Mouse (Mus musculus) common myeloid progenitor, adult 5-6 weeks (primary cell): ENCODE results near the gene Des. TPM values are rescaled to one million over a fixed set of nuclear protein-coding genes. Genes with fewer than 3 reads are reported as not detected.

Experiments
- ATAC-seq: replicated peaks from 2 replicates; pipeline ENCODE4 v1.8.0; 2016; ENCODE audit warnings: low read depth, mild to moderate bottlenecking, moderate TSS enrichment, inconsistent platforms; ENCODE audit not compliant: poor library complexity, severe bottlenecking
- total RNA-seq: library from RNA; stranded (forward); fragments of 200-1000, 187-1606 nt; gene quantifications from 2 replicates; pipeline ENCODE4 v1.2.3, GENCODE M21; 2017

Gene Des
- total RNA-seq: not detected in 2 replicates

DNA sequence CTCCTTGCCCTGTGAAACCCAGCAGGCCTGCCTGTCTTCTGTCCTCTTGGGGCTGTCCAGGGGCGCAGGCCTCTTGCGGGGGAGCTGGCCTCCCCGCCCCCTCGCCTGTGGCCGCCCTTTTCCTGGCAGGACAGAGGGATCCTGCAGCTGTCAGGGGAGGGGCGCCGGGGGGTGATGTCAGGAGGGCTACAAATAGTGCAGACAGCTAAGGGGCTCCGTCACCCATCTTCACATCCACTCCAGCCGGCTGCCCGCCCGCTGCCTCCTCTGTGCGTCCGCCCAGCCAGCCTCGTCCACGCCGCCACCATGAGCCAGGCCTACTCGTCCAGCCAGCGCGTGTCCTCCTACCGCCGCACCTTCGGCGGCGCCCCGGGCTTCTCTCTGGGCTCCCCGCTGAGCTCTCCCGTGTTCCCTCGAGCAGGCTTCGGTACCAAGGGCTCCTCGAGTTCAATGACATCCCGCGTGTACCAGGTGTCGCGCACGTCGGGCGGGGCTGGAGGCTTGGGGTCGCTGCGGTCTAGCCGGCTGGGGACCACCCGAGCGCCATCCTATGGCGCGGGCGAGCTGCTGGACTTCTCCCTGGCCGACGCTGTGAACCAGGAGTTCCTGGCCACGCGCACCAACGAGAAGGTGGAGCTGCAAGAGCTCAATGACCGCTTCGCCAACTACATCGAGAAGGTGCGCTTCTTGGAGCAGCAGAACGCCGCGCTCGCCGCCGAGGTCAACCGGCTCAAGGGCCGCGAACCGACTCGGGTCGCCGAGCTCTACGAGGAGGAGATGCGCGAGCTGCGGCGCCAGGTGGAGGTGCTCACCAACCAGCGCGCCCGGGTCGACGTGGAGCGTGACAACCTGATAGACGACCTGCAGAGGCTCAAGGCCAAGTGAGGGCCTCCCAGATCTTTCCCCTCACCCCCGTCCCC is at the start of gene Des:
Gene Des, plus strand, starts transcription at position 218 of the 920 bp plus-strand sequence.
- ATAC-seq: 0 out of 2 replicates have a peak, but pooled peaks have one; percentile 13

- no peak for ATAC-seq
Observed at GRCm38 (mm10) chr1:75311694-75312093, 48.4 kb upstream of the Des start.

DNA sequence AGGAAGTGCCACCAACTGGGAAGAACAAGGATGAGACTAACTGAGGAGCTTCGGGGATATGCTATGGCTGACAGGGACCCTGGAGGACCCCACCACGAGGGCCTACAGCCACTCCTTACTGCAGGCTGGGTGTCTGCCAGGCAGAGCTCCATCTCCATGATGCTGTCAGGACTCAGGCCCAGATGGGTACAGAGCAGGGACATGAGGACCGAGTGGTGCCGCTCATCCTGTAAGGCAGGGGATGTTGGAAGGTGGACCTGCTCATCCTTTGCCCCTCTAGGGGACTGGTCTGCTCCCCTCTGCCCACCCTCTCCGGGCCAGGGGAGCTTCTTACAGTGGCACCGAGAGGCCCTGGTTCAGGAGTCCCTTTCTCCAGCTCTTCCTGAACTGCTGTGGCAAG is 45.1 kb upstream of the Des start:
- ATAC-seq: no peak

DNA sequence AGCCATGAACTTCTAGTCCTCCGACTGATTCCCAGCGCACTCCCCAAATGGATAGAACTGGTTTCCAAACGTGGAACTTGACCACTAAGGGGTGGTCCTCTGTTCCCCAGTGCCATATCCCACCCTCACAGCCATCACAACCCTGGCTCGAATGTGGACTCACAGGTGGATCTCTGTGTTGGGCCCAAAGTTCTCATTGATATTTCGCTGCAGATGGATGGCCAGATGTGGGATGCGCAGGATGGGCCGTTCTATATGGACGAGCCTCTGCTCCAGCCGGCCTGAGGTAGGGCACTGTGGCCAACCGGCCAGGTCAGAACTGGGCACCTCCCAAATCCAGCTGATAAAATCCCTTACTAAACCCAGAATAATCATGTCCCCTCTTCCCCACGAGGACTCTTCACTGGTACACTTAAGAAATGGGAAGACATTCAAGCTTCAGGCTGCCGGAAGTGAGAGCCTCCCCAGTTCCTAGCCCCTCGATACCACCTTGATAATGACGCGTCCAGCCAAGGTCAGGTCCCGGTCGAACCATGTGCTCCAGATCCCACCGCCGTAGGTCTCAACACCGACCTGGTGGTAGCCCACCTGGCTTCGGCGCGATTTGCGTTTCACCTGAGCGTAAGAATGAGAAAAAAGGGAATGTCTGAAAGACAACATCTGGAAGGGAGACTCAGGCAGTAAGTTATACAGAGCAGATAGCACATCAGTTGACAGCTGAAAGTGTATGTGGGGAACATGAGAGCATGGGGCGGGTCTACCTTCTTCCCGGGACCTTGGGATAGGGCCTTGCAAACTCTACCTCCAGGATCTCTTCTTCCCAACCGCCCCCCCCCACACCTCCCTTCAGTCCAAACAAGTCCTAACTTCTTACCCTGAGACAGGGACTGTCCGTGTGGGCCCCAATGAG is 44.4 kb upstream of the Des start:
- no peak for ATAC-seq

DNA sequence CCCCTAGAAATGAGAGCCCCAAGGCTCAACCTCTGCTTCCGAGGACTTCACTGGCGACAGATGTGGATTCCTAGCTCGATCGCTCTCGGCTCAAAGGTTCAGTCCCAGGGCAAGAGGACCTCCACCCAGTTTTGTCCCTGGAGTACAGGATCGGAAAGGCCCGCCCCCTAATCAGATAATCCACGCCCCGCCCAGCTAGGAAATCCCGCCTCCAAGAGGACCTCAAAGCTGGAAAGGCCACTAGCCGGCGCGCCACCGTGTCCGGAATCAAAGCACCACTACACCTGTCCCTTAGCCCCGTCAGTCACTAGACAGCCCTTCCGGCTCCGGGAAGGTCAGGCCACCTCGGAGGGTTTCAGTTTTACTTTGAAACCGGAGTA is 43.3 kb upstream of the Des start:
- peak; percentile 27 for ATAC-seq

DNA sequence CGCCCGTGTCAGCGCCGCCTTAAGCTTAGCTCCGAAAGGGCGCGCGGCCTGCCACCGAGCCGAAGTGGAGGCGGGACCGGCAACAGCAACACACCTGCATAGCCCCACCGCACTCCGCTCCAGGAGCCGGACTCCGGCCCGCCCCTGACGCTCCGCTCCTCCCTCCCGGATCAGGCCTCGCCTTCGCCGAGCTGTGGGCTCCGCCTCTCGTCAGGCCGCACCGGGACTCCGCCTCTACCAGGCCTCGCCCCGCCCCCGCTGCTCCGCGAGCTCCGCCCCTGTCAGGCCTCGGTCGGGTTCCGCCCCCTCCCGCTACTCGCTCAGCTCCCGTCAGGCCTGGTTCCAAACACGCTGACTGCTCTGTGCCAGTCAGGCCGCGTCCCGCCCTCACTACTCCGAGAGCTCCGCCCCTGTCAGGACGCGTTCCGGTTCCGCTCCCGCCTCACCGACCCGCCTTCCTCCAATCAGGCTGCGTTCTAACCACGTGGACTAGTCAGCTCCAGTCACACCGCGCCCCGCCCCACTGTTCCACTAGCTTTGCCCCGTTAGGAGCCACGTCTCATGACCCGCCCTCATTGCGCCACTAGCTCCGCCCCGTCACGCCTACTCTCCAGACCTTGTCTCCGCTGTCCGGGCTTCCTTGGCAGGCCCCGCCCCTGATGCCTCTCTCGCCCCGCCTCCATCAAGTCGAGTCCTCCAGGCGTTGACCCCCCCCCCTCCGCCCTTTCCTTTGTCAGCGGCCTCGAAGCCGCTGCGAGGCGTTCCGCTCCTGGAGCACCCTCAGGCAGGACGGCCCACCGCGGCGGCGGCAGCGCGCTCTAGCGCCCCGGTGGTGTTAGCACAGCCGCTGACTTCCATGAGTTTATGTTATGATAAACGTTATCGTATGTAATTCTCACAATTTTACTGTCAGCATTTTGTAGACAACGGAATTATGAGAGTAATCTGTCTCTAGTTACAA is 42.6 kb upstream of the Des start, which contains the start of gene Dnpep:
Gene Dnpep, minus strand, starts transcription at position 750 of the 961 bp plus-strand sequence.
- ATAC-seq: peak; percentile 88

DNA sequence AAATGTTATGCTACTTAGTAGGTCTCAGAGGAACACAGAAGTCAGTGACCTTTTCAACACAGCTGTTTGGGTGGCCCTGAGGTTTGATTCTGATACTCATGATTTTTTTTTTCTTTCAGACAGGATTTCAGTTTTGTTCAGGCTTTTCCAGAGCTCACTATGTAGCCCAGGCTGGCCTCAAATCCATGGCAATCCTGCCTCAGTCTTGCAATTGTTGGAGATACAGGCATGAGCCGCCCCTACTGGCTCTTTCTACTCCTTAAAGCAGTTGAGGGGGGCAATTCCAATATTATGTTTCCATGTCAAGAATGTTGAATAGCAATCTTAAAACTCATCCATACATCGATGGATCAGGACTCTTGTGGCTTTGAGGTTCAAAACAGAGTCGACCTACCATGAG is 41.8 kb upstream of the Des start:
- no peak for ATAC-seq

DNA sequence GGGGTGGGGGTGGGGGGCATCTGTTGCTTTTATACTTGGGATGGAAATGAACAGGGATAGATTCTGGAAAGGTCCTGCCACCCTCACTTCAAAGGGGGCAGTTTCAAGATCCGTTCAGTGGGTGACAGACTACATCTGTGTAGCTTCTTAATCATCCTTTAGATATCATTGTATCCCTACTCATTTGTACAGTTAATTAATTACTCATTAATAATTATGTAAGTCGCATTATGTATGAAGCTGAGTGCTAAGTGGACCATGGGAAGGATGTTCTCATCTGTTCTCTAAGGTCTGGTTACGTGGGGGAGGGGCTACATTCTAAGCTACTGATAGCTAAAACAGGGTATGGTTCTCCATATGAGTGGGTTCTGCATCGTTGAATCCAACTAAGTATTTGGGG is 41.4 kb upstream of the Des start:
- ATAC-seq: no peak

GRCm38 (mm10) chr1:75319166-75319565 is 41.0 kb upstream of the Des start:
- no peak for ATAC-seq

GRCm38 (mm10) chr1:75327461-75327860 is 32.7 kb upstream of the Des start:
- no peak for ATAC-seq

- ATAC-seq: no peak
Observed at GRCm38 (mm10) chr1:75331271-75331670, 28.9 kb upstream of the Des start.

GRCm38 (mm10) chr1:75336461-75336860 is 23.7 kb upstream of the Des start:
- ATAC-seq: no peak

GRCm38 (mm10) chr1:75337097-75337496 is 23.0 kb upstream of the Des start:
- no peak for ATAC-seq

- ATAC-seq: no peak
Observed at GRCm38 (mm10) chr1:75338091-75338694, 21.9 kb upstream of the Des start.

GRCm38 (mm10) chr1:75339337-75339736 is 20.8 kb upstream of the Des start:
- no peak for ATAC-seq

DNA sequence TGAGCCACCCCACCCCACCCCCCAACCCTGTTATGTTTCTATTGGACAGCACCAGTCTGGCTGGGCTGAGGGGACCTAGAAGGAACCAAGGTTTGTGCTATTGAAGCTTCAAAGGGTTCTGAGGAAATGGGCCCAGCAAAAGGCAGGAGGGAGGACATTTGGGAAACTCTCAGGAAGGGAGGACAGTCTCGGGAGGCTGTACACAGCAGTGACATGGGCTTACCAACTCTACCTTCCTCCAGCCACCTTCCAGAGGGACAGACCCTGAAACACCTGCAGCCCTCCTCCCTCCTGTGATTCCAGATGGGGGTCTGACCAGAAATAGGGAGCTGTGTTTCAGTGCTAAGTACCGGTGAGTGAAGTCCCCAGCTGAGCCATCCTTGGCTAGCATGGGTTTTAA is 19.6 kb upstream of the Des start:
- ATAC-seq: no peak

DNA sequence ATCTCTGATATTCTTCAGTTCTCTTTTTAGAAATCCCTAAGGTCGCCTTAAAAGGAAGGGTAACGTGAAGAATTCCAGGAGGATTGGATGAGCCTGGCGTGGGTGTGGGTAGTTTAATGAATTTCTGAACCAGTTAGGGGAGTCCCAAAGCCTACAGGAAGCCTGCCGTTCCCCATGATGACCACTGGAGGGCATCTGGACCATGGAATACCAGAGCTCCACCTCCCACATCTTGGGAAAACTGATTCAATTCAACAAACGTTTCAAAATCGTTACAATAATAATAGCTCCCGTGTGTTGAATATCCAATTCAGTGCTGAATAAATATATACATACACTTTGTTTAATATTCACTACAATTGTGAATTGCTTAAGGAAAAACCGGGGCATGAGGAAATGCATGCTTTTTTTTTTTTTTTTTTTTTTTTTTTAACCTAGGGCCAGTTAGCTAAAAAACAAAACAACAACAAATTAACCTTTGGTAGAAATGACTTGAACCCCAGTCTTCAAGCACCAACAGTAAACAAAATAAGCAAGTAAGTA is 17.2 kb upstream of the Des start:
- ATAC-seq: peak; percentile 83

DNA sequence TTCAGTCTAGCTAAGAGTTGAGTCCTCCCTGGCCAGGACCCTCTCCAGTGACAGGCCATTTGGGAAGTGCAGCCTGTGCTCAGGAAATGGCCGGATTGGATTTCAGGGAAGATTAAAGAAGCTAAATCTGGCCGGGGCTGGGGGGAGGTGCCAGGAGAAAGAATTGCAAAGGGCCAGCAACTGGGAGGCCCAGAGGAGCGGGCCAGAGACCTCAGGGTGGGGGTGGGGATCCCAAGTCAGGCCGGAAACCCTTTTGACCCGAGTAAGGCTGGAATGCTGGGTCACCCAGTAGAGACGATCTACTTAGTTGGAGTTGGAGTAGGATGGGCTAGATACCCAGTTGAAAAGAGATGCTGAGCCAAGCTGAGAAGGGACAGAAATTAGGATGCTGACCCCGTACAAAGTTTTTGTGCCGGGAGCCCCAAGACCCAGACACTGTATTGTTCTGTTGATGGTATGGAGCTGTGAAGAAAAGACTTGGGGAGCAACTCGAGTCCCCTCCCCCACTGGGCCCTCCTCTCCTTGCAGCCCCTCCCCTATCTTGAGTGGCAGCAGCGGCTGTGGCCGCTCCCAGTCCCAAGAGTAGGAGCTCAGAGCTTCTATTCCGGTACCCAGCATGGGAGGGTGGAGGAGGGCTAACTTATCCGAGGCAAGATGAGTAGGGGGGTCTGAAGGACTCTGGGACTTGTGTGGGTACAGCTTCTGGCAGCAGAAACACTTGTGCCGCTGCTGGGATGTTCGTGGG is 15.7 kb upstream of the Des start:
- ATAC-seq: no peak
